Mouse (Mus musculus): ENCODE measurements at regions not wholly inside any gene's neighbourhood (a gene's known extent, or its start where the extent isn't known, plus 50 kb on each side); places are given as distances from the start of the nearest gene placed in this dataset.

DNA sequence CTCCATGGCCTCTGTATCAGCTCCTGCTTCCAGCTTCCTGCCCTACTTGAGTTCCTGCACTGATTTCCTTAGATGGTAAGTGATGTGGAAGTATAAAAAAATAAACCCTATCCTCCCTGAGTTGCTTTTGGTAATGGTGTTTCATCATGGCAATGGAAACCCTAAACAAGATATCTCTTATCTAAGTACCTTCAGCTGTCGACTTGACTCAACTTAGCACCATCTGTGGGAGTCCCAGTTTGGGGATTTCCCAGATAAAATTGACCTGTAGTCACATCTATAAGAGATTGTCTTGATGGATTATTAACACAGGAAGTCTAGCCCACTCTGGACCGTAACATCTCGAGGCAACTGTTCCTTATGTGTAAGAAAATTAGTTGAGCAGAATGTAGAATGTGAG is 570.2 kb upstream of the Gm10306 start:
- Histone ChIP-seq H3K79me2 (ENCODE audit: control insufficient read depth, insufficient read depth, low read length, poor library complexity) (no peaks in the 10 kb centered on the region), H3K27ac (ENCODE audit: control insufficient read depth, low read depth, low read length) (no peak overlapping the region)
- TF ChIP-seq GATA1 (IDR thresholded peaks at IDR 0.05; ENCODE audit: low read depth, low read length) (peak; percentile 53), MAFK (IDR thresholded peaks at IDR 0.05; ENCODE audit: borderline replicate concordance, low read depth, low read length) (no peak), KAT2A (conservative IDR thresholded peaks at IDR 0.05; ENCODE audit: low read depth, low read length) (no peak), ETS1 (IDR thresholded peaks at IDR 0.05; ENCODE audit: low read depth, low read length) (peak; percentile 39), POLR2AphosphoS2 (IDR thresholded peaks at IDR 0.05; ENCODE audit: low read length) (no peak), EP300 (IDR thresholded peaks at IDR 0.05; ENCODE audit: low read depth in 1 of 2, low read length in 2 of 2) (peak in 1 of 2 experiments; percentile 34; a peak in 1 of 4 replicates), TCF12 (IDR thresholded peaks at IDR 0.05; ENCODE audit: low read depth, low read length) (peak; percentile 64; the same call in 1 of the 2 replicates), BHLHE40 (IDR thresholded peaks at IDR 0.05; ENCODE audit: borderline replicate concordance, low read depth, low read length) (no peak)

DNA sequence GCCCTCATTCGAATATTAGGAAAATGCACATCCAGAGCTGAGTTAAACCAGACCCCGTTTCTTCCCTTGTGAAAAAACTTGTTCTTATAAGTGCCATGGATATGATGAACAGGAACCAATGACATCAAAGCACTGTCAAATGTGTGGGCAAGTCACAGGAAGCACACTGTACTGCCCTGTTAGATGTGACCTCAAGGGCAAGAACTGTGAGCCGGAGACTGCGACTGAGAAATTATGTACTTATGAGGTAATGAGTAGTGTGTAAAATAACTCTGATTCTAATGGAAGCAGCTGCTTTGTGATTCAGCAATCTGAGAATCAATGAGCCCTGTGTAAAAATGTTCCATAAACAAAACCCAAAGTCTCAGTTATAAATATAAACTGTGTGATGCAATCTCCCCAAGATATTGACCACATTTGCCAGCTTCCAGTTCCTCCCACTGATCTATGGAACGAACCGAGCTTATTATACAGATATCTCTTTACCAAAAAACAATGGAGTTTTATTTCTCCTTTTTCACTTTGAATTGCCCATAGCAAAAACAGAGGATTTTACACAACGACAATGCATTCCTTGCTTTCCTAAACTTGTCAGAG is 566.0 kb upstream of the Gm10306 start:
- Histone ChIP-seq H3K9me3 (replicated peaks; ENCODE audit: insufficient read depth, low read length) (no peaks in the 10 kb centered on the region), H3K27ac (ENCODE audit: control insufficient read depth, low read depth, low read length) (no peak overlapping the region), H3K79me2 (ENCODE audit: control insufficient read depth, insufficient read depth, low read length, poor library complexity) (no peaks in the 10 kb centered on the region), H3K4me3 (ENCODE audit: control insufficient read depth in 1 of 2, insufficient read depth in 1 of 2, low read depth in 2 of 2, low read length in 2 of 2) (no peak overlapping the region), H3K4me1 (ENCODE audit: control insufficient read depth in 1 of 2, insufficient read depth in 2 of 2, low read length in 2 of 2) (peaks cover 0 to 3% of the 10 kb centered on the region in 2 experiments; a peak in 1 of 4 replicates), H3K36me3 (ENCODE audit: control insufficient read depth in 1 of 2, insufficient read depth in 2 of 2, low read length in 2 of 2) (no peaks in the 10 kb centered on the region; a peak in 1 of 4 replicates), H3K9ac (ENCODE audit: control insufficient read depth, low read depth, low read length, poor library complexity, severe bottlenecking) (no peak overlapping the region), H3K27me3 (ENCODE audit: control insufficient read depth in 1 of 2, insufficient read depth in 2 of 2, low read length in 2 of 2) (no peaks in the 10 kb centered on the region)
- no peak for DNase-seq (ENCODE audit: low read depth, low spot score)
- TF ChIP-seq HCFC1 (IDR thresholded peaks at IDR 0.05; ENCODE audit: low read depth, low read length) (no peak), POLR2A (IDR thresholded peaks at IDR 0.05; ENCODE audit: control insufficient read depth in 1 of 2, insufficient read depth in 1 of 2, low read depth in 1 of 2, low read length in 2 of 2, poor library complexity in 1 of 2) (no peak), CHD1 (IDR thresholded peaks at IDR 0.05; ENCODE audit: low read depth, low read length) (no peak), E2F4 (IDR thresholded peaks at IDR 0.05; ENCODE audit: borderline replicate concordance, low read depth, low read length) (no peak), USF1 (IDR thresholded peaks at IDR 0.05; ENCODE audit: low read depth, low read length) (no peak), KAT2A (conservative IDR thresholded peaks at IDR 0.05; ENCODE audit: low read depth, low read length) (no peak), GATA1 (IDR thresholded peaks at IDR 0.05; ENCODE audit: low read depth, low read length) (no peak), GABPA (IDR thresholded peaks at IDR 0.05; ENCODE audit: low read depth, low read length) (no peak), ETS1 (IDR thresholded peaks at IDR 0.05; ENCODE audit: low read depth, low read length) (no peak)

More for the DNA sequence above, 570.2 kb upstream of the Gm10306 start:
- Histone ChIP-seq H3K9ac (ENCODE audit: control insufficient read depth, low read depth, low read length, poor library complexity, severe bottlenecking) (no peak overlapping the region), H3K9me3 (replicated peaks; ENCODE audit: insufficient read depth, low read length) (no peaks in the 10 kb centered on the region), H3K4me3 (ENCODE audit: control insufficient read depth in 1 of 2, insufficient read depth in 1 of 2, low read depth in 2 of 2, low read length in 2 of 2) (no peak overlapping the region), H3K4me1 (ENCODE audit: control insufficient read depth in 1 of 2, insufficient read depth in 2 of 2, low read length in 2 of 2) (peaks cover 0 to 3% of the 10 kb centered on the region in 2 experiments; a peak in 1 of 4 replicates), H3K36me3 (ENCODE audit: control insufficient read depth in 1 of 2, insufficient read depth in 2 of 2, low read length in 2 of 2) (no peaks in the 10 kb centered on the region; a peak in 1 of 4 replicates), H3K27me3 (ENCODE audit: control insufficient read depth in 1 of 2, insufficient read depth in 2 of 2, low read length in 2 of 2) (no peaks in the 10 kb centered on the region)
- DNase-seq (ENCODE audit: low read depth, low spot score) = peak; percentile 11
